Mouse (Mus musculus) inflammation-experienced regulatory T-cells (primary cell): ENCODE measurements around the gene Cops7a. TPM values are rescaled to one million over a fixed set of nuclear protein-coding genes. Genes with fewer than 3 reads are reported as not detected.

Experiments
- polyA plus RNA-seq, 2 experiments: library from polyadenylated mRNA; unstranded; fragments of 100-300 nt; shearing (Covaris generic); gene quantifications; one replicate each; pipeline ENCODE4 v1.2.1; 2017

Gene Cops7a
- polyA plus RNA-seq, result 10 to 100 TPM; 69.8 to 77.3 TPM

DNA sequence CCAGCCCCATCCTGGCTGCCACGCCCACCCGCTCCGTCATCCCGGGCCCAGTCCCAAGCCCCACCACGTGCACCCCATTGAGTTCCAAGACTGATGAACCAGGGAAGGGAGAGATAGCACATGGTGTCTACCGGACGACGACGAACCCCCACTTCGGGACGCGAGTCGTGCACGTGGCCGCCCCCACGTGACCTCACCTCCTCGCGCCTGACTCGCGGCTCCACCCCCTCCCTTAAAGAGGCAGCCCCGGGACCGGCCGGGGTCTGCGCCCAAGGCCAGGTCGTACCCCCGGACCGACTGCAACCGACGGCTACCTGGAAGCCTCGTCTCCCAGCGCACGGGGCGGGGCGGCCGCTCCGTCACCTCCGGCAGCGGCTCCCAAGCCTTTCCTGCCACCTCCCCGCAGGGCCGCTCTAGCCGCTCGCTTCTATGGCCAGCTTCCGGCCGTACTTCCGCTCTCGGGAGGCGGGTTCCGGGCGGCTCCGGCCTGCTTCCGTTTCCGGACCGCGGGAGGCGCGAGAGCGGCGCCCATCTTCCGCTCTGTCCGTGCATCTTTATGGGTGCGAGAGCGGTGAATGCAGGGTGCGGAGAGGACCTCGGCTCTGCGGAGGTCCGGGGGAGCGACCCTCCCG is at the start of gene Cops7a:
Gene Cops7a (minus strand): TSS at position 451 of the 632 bp plus-strand sequence.

DNA sequence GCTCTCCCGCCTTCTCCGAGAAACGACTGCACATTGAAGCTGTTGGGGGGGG is 43.6 kb upstream of the Cops7a start, which contains the start of gene Zfp384:
Gene Zfp384 (plus strand): TSS at position 17 of the 52 bp plus-strand sequence.

DNA sequence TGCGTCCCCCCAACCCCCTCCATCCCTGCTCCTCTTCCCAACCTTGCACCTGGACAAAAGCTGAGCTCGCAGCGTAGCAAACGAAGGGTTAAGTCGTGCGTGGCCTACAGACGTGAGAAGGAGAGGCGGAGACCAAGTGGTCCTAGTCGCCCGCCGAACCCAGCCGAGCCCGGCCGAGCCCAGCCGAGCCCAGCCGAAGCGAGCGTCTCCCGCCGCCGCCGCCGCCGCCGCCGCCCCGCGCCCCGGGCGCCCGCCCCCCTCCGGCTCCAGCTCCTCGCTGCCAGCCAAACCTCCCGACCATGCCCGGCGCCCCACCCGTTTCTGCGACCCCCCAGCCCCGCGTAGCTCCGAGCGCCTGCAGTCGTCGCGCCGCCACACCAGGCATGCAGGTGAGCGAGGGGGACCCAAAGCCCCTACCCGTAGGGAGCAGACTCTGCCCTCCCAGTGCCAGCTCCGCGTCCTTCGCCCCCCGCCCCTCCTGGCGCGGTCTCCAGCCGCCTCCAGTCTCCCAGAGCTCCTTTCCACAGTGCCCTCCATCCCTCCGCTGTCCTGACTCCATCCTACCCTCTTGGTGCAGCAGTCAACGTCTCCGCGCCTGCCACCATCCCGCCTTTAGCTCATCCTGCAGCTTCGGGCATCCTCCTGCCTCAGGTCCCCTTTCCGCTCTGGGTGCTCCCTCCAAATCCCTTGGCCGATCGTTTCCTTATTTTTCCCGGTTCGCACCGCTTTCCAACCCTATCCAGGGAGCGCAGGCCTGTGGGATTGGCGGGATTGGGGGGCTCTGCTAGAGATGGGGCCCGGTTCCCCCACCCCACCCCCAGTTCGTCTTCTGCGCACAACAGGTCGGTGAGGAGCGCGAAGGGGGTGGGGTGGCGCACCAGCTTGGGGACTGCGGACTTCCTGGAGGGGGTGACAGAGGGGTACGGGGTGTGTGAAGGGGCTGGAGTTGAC is 31.5 kb upstream of the Cops7a start, which contains the start of gene Pianp:
Gene Pianp (plus strand): TSS at position 144 of the 951 bp plus-strand sequence.

DNA sequence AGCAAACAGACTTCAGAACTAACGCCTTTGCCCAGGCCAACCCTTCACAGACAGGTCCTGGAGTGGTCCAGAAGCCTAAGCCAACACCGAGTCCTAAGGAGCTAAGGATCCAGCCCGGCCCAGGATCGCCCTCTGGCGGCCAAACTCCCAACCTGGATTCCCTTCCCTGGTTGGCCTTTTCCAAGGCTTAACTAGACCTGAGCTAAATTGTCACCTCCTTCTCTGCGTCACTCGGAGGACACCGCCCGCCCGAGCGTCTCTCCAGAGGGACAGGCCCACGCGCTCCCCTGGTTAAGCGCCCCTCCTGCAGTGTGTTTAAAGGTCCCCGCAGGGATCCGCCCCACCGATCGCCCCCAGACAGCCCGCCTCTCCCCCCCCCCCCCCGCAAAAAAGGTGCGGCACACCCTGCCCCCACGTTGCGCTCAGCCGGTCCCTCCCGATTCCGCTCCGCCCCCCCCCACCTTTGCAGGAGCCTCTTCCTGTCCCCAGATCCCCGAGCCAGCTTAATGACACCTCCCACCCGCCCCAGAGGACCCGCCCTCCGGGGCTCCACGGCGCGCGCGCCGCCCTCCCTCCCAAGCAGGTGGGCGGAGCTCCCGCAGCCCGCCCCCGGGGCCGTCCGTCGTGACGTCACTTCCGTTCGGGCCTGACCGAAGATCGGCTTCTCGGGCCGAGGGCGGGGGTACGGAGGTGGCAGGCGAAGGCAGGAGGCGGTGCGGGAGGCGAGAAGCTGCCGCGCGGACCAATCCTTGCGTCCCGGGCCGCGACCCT is 34.4 kb downstream of the Cops7a start, which contains the start of gene Mlf2:
Gene Mlf2 (plus strand): TSS at position 633 of the 771 bp plus-strand sequence.

DNA sequence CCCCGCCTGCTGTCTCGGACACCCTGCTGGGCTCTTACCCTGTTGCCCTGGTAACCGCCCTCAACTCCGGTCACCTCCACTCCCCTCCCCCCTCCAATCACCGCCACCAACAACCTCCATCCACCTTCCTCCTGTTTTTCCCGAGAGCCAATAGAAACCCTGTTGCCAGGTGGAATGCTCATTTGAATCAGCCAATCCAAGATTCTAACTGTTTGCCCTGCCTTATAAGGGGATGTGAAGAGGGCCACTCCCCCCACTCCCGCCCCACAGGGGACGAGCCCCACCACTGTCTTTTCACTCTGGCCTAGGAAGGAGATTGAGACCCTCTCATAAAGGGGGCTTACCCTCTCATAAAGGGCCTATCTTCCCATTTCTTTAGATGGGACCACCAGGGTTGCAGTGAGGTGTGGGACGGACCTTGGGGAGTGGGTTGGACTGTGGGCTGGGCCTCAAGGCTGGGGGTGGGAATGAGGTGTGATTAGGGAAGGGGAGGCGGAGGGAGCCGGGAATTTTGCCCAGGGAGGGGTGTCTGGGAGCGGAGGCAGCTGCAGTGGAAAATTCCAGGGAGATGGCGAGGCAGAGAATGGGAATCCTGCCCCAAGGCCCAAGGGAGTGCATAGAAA is 45.5 kb downstream of the Cops7a start, which contains the start of gene Ptms:
Gene Ptms (minus strand): TSS at position 409 of the 623 bp plus-strand sequence.

DNA sequence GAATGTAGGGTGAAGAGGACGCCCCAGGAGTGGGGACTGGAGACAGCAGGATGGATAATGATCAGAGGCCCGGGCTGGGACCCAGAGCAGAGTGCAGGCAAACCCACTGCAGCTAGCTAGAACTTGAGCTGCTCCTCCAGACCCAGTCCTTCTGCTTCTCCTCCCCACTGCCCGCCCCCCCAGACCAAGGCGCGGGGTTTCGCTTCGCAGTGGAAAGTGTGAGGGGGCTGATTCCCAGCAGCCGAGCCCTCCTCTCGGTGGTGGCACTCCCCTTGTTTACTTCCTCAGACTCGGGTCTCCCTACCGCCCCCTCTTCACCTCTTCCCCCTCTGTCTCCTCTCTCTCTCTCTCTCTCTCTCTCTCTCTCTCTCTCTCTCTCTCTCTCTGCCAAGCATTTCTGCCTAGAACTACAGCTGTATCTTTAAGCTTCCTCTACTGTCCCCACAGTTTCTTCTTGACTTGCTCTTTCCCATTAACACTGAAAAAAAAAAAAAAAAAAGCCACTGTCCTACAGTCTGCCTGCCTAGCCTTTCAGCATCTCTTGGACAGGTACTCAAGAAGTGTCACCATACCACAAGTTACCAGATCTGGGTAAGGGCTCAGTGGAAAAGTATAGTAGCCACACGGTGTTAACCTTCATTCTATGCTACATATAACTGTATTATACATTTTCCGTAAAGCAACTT is 53.7 kb downstream of the Cops7a start, which contains the start of gene Lag3:
Gene Lag3 (minus strand): TSS at position 173 of the 686 bp plus-strand sequence.

Other genes with a start within 250 kb of the Cops7a start
- gene Ptpn6, start 226.8 kb downstream of the Cops7a start, polyA plus RNA-seq, result 100 to 1,000 TPM; 320 to 496 TPM
- gene Grcc10, start 224.2 kb downstream of the Cops7a start, polyA plus RNA-seq, result 100 to 1,000 TPM; 440 to 464 TPM
- not detected for gene Gm45234, start 209.5 kb downstream of the Cops7a start, polyA plus RNA-seq
- gene Atn1, start 209.0 kb downstream of the Cops7a start, polyA plus RNA-seq, result 10 to 100 TPM in 1 of 2 experiments, 1 to 10 TPM in 1; 4.2 to 14.1 TPM
- gene Eno2, start 195.9 kb downstream of the Cops7a start, polyA plus RNA-seq, result 1 to 10 TPM; 2.8 to 3.5 TPM
- 1 to 10 TPM; 1.1 to 1.6 TPM for gene Lrrc23, start 185.8 kb downstream of the Cops7a start, polyA plus RNA-seq
- gene Spsb2, start 156.9 kb downstream of the Cops7a start, polyA plus RNA-seq, result 1 to 10 TPM; 4.4 to 4.5 TPM
- gene Tpi1, start 151.2 kb downstream of the Cops7a start, polyA plus RNA-seq, result 10 to 100 TPM; 75.7 to 86.0 TPM
- 100 to 1,000 TPM in 1 of 2 experiments, 10 to 100 TPM in 1; 96.6 to 112 TPM for gene Usp5, start 136.1 kb downstream of the Cops7a start, polyA plus RNA-seq
- 1 to 10 TPM; 2.0 to 4.3 TPM for gene Cdca3, start 136.0 kb downstream of the Cops7a start, polyA plus RNA-seq
- gene Gnb3, start 125.3 kb downstream of the Cops7a start, polyA plus RNA-seq, result under 1 TPM; 0.28 to 0.76 TPM
- gene P3h3, start 107.8 kb downstream of the Cops7a start, polyA plus RNA-seq, result 1 to 10 TPM in 1 of 2 experiments, not detected in 1; 1.2 TPM
- gene Gpr162, start 101.6 kb downstream of the Cops7a start, polyA plus RNA-seq, result under 1 TPM; 0.11 to 0.89 TPM
- 100 to 1,000 TPM; 455 to 600 TPM for gene Cd4, start 77.3 kb downstream of the Cops7a start, polyA plus RNA-seq
- gene Lag3, start 53.8 kb downstream of the Cops7a start, polyA plus RNA-seq, result 10 to 100 TPM in 1 of 2 experiments, 1 to 10 TPM in 1; 9.9 to 11.9 TPM
- 10 to 100 TPM; 35.8 to 45.4 TPM for gene Ptms, start 45.4 kb downstream of the Cops7a start, polyA plus RNA-seq
- 100 to 1,000 TPM; 176 to 183 TPM for gene Mlf2, start 34.2 kb downstream of the Cops7a start, polyA plus RNA-seq
- gene Pianp, start 31.2 kb upstream of the Cops7a start, polyA plus RNA-seq, result under 1 TPM in 1 of 2 experiments, not detected in 1; 0.45 TPM
- gene Zfp384, start 43.6 kb upstream of the Cops7a start, polyA plus RNA-seq, result 10 to 100 TPM; 68.0 to 76.1 TPM
- 10 to 100 TPM; 85.4 to 87.6 TPM for gene Ing4, start 74.2 kb upstream of the Cops7a start, polyA plus RNA-seq
- gene Acrbp, start 84.2 kb upstream of the Cops7a start, polyA plus RNA-seq, result 10 to 100 TPM; 20.3 to 33.0 TPM
- 10 to 100 TPM; 19.2 to 25.7 TPM for gene Lpar5, start 102.4 kb upstream of the Cops7a start, polyA plus RNA-seq
- 10 to 100 TPM; 50.7 to 54.2 TPM for gene Chd4, start 130.4 kb upstream of the Cops7a start, polyA plus RNA-seq
- gene Nop2, start 166.4 kb upstream of the Cops7a start, polyA plus RNA-seq, result 10 to 100 TPM; 44.4 to 53.1 TPM
- 10 to 100 TPM; 30.3 to 30.4 TPM for gene Iffo1, start 179.7 kb upstream of the Cops7a start, polyA plus RNA-seq
- gene Gapdh, start 200.9 kb upstream of the Cops7a start, polyA plus RNA-seq, result 100 to 1,000 TPM; 230 to 258 TPM
- 10 to 100 TPM; 22.3 to 23.4 TPM for gene Ncapd2, start 226.2 kb upstream of the Cops7a start, polyA plus RNA-seq
- 10 to 100 TPM; 77.6 to 84.4 TPM for gene Mrpl51, start 226.3 kb upstream of the Cops7a start, polyA plus RNA-seq